Mouse (Mus musculus) ES-Bruce4 (cell line): ENCODE measurements around the gene Rai1. TPM values are rescaled to one million over a fixed set of nuclear protein-coding genes. Genes with fewer than 3 reads are reported as not detected.

Experiments used
- H3K27ac ChIP-seq: 2 replicates; pipeline ENCODE4 v1.5.1; 2012; ENCODE audit warnings: low read length, inconsistent platforms; ENCODE audit not compliant: insufficient read depth
- H3K27me3 ChIP-seq: 2 replicates; pipeline ENCODE4 v1.6.1; 2012; ENCODE audit warnings: mild to moderate bottlenecking, low read length, inconsistent platforms; ENCODE audit not compliant: control insufficient read depth, poor library complexity, insufficient read depth, severe bottlenecking
- H3K36me3 ChIP-seq: 2 replicates; pipeline ENCODE4 v1.6.1; 2012; ENCODE audit warnings: inconsistent platforms, mild to moderate bottlenecking, low read length, moderate library complexity; ENCODE audit not compliant: control insufficient read depth, poor library complexity, insufficient read depth, severe bottlenecking
- H3K4me1 ChIP-seq: one replicate; pipeline ENCODE4 v1.8.1; 2011; ENCODE audit warnings: low read length; ENCODE audit not compliant: control insufficient read depth, insufficient read depth
- H3K4me3 ChIP-seq: 2 replicates; pipeline ENCODE4 v1.5.1; 2011; ENCODE audit warnings: low read depth, mild to moderate bottlenecking, low read length
- H3K9ac ChIP-seq: 2 replicates; pipeline ENCODE4 v1.6.1; 2012; ENCODE audit warnings: low read depth, mild to moderate bottlenecking, inconsistent platforms; ENCODE audit not compliant: poor library complexity, severe bottlenecking
- H3K9me3 ChIP-seq: replicated peaks from 2 replicates; pipeline ENCODE4 v1.6.1; 2012; ENCODE audit warnings: mild to moderate bottlenecking, low read length, inconsistent platforms; ENCODE audit not compliant: control insufficient read depth, poor library complexity, insufficient read depth, severe bottlenecking
- CTCF ChIP-seq: IDR thresholded peaks from one replicate; pipeline ENCODE4 v1.8.1; 2011; ENCODE audit warnings: low read depth, low read length
- EP300 ChIP-seq: IDR thresholded peaks from 2 replicates; pipeline ENCODE4 v1.6.1; 2011; ENCODE audit warnings: low read depth, low read length; ENCODE audit not compliant: insufficient read depth
- POLR2A ChIP-seq: IDR thresholded peaks from one replicate; pipeline ENCODE4 v1.8.1; 2011; ENCODE audit warnings: low read length; ENCODE audit not compliant: insufficient read depth
- polyA plus RNA-seq: library from polyadenylated mRNA; stranded (reverse); fragments of >200 nt; gene quantifications from 2 replicates; pipeline ENCODE4 v1.2.4, GENCODE M21; 2011; ENCODE audit warnings: low read depth; ENCODE audit not compliant: missing spikeins, insufficient read depth, insufficient read length

Rai1 gene
- polyA plus RNA-seq, 1 experiment = 21.9 TPM

DNA sequence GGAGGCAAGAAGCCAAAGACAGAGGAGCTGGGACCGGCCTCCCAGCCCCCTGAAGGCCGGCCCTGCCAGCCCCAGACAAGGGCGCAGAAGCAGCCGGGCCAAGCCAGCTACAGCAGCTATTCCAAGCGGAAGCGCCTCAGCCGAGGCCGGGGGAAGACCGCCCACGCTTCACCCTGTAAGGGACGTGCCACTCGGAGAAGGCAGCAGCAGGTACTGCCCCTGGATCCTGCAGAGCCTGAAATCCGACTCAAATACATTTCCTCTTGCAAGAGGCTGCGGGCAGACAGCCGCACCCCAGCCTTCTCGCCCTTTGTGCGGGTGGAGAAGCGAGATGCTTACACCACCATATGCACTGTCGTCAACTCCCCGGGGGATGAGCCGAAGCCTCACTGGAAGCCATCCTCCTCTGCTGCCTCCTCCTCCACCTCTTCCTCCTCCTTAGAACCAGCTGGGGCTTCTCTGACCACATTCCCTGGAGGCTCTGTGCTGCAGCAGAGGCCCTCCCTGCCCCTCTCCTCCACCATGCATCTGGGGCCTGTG lies 84.8 kb downstream of the Rai1 start:
- Histone ChIP-seq H3K36me3 (no peaks in the 10 kb centered on the region), H3K4me3 (peak overlapping the region; percentile 8; the same call in 1 of the 2 replicates), H3K9me3 (no peaks in the 10 kb centered on the region), H3K9ac (peak overlapping the region; percentile 40), H3K4me1 (peaks cover 11% of the 10 kb centered on the region), H3K27ac (no peak overlapping the region), H3K27me3 (no peaks in the 10 kb centered on the region)
- no peak for TF ChIP-seq EP300
- TF ChIP-seq POLR2A = no peak
- TF ChIP-seq CTCF = no peak

GRCm38 (mm10) chr11:60190055-60190641 lies 85.3 kb downstream of the Rai1 start:
- no peak overlapping the region for H3K27ac ChIP-seq

DNA sequence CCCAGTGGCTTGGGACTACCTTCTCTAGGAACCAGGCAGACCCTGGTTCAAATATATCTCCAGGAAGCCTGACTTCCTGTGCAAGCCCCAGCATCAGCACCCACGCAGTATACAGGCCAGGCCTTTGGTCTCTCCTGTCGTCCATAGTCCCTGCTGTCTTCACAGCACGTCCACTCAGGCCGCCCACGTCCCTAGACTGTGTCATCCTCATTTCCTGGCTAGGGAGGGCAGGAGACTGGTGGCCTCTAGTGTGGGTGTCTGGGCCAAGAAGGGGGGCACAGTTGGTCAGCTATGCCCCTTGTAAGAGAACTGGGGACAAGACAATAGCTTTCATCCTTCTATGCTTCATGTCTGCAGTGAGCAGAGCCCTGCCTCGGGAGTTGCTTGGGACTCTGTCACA lies 87.7 kb downstream of the Rai1 start:
- TF ChIP-seq CTCF = no peak
- H3K36me3 ChIP-seq = no peaks in the 10 kb centered on the region
- no peak overlapping the region for H3K4me3 ChIP-seq
- no peaks in the 10 kb centered on the region for H3K27me3 ChIP-seq
- peaks cover 2% of the 10 kb centered on the region for H3K4me1 ChIP-seq
- H3K27ac ChIP-seq = no peak overlapping the region
- H3K9me3 ChIP-seq = no peaks in the 10 kb centered on the region
- no peak overlapping the region for H3K9ac ChIP-seq

More at GRCm38 (mm10) chr11:60190055-60190641, 85.3 kb downstream of the Rai1 start:
- no peak overlapping the region for H3K4me3 ChIP-seq
- TF ChIP-seq EP300 (no peak), POLR2A (no peak), CTCF (no peak)
- peaks cover 9% of the 10 kb centered on the region for H3K4me1 ChIP-seq
- no peaks in the 10 kb centered on the region for H3K36me3 ChIP-seq
- peak overlapping the region; percentile 15; the same call in 1 of the 2 replicates for H3K9ac ChIP-seq
- H3K27me3 ChIP-seq = no peaks in the 10 kb centered on the region
- H3K9me3 ChIP-seq = no peaks in the 10 kb centered on the region

GRCm38 (mm10) chr11:60193556-60193955 lies 88.7 kb downstream of the Rai1 start:
- H3K9me3 ChIP-seq = no peaks in the 10 kb centered on the region

GRCm38 (mm10) chr11:60195108-60195507 lies 90.3 kb downstream of the Rai1 start:
- H3K36me3 ChIP-seq = peaks cover 6% of the 10 kb centered on the region

More at GRCm38 (mm10) chr11:60193556-60193955, 88.7 kb downstream of the Rai1 start:
- no peak overlapping the region for H3K9ac ChIP-seq
- H3K27ac ChIP-seq = no peak overlapping the region
- H3K27me3 ChIP-seq = no peaks in the 10 kb centered on the region
- TF ChIP-seq EP300 (no peak), CTCF (no peak), POLR2A (no peak)
- H3K4me1 ChIP-seq = peaks cover 2% of the 10 kb centered on the region
- no peak overlapping the region for H3K4me3 ChIP-seq
- no peaks in the 10 kb centered on the region for H3K36me3 ChIP-seq

GRCm38 (mm10) chr11:60196344-60196743 lies 91.5 kb downstream of the Rai1 start:
- H3K36me3 ChIP-seq = peaks cover 9% of the 10 kb centered on the region
- no peaks in the 10 kb centered on the region for H3K27me3 ChIP-seq
- TF ChIP-seq CTCF (no peak), POLR2A (no peak), EP300 (no peak)
- H3K4me1 ChIP-seq = no peaks in the 10 kb centered on the region
- H3K4me3 ChIP-seq = no peak overlapping the region
- H3K9me3 ChIP-seq = no peaks in the 10 kb centered on the region
- H3K27ac ChIP-seq = no peak overlapping the region
- H3K9ac ChIP-seq = no peak overlapping the region

More at GRCm38 (mm10) chr11:60195108-60195507, 90.3 kb downstream of the Rai1 start:
- TF ChIP-seq POLR2A (no peak), EP300 (no peak), CTCF (peak; percentile 36)
- H3K4me3 ChIP-seq = no peak overlapping the region
- H3K9me3 ChIP-seq = no peaks in the 10 kb centered on the region
- no peaks in the 10 kb centered on the region for H3K4me1 ChIP-seq
- no peak overlapping the region for H3K9ac ChIP-seq
- no peak overlapping the region for H3K27ac ChIP-seq
- no peaks in the 10 kb centered on the region for H3K27me3 ChIP-seq
